Mouse (Mus musculus) thymus, postnatal 14 days (tissue): ENCODE results near the gene Atp1a1.
A peak's percentile ranks its signal among the peaks of the same experiment; 100 is the strongest.

Experiments
- DNase-seq: peaks from one replicate; pipeline ENCODE4 v3.0.0; 2021

The Atp1a1 gene

DNA sequence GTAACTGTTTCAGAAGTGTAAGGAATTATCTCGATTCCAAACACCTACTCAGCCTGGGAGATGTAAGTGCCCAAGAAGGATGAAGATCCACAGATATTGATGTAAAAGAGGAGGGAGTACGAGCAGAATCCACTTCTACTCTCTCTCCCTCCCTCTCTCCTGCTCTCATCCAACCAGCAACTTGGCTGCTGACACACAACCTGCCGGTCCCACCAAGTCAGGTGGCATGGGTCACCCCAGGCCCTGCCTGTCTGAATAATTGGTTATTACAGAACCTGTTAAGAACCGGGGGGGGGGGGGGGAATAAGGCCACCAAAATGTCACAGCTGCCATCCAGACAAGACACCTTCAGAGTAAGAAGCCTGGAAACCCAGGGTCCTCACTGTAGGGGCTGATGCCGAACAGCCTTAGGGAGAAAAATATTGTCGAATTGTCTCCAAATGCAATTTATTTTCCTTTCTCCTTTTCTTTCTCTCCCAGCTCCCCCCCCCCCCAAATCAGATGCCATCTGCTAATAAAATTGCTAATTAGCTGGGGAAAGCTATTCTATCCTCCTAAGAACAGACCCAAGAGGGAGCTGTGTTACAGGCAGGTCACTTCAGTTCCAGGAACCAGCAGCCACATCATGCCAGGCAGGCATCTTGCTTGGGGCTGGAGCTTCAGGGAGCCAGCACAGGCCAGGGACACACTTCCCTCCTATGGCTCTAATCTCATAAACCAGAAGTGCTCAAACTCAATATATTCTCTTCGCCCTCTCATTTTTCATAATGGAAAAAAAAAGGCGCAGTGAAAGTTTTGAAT, 6.7 kb upstream of the Atp1a1 start:
- DNase-seq = no peak

DNA sequence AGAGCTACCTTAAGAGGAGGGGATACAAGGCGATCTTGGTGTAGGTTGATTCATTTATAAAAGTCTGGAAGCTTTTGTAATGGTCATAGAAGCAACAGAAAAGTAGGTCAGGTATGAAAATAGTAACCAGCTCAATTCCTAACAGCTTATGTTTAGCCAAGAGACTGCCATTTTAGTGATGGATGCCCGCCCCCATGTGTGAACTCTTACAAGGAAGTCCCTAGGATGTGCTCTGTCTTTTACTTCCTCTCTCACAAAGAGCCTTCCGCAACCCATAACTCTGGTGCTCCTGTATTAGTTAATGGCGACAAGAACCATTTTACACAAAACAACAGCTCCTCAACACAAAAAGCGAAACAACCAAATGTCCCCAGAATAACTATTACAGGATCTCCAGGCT, 4.8 kb upstream of the Atp1a1 start:
- DNase-seq = no peak

DNA sequence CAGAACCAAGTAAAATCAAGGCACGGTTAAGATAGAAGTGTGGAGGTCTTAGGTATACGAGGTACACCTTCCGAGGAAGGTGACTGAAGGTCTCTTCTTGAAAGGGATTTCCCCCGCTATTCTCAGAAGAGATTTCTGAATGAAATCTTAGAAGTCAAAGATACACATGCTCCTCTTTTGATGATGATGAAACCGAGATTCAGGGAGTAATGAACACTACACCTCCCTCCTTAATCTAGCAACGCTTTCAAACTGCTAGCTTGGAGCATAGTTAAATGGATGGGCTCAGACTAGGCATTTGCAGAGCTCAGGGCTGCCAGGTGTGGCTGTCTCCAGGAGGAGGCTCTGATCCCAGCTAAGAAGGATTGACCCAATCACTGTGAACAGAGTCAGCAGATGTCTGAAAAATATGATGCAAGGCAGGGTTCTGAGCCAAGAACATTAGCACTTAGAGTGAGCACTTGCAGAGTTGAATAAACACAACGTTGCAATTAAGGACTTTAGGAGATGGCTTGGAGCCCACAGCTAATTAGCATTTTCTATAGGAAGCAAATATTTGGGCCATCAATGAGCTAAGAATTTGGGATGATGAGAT, 2.5 kb upstream of the Atp1a1 start:
- no peak for DNase-seq

DNA sequence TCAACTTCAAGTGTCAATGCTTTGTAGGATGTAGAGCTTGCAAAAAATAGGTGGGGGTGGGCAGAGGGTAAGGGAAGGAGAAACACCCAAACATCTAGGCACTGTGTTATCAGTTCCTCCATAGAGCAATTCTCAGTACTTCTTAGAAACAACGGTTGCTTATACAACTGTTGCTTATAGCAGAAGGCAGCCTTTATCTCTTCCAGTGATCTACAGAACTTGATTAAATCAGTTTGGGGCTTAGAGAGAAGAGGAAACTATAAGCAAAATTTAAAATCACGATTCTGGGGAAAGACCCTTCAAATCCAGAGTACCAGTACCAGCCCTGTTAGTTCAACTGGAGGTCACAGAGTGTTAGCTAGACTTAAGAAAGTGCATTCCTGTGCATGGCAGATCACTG, 1.2 kb upstream of the Atp1a1 start:
- DNase-seq = no peak

DNA sequence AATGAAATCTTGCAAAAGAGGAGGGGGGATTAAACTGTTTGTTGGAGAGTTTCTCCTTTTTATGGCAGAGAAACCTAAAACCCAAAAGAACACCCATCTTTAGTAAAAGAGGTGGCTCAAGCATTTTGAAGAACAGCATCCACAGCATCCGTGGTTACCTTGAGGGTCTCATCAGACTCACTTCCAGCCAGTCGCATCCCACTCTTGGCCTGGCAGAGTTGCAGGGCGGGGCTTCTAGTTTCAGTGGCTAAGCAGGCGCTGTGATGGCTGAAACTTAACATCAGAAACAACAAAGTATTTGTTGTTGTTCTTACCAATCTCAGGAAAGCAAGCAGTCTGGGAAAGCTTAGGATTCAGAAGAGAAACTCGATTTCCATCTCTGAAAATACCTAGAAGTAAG, 807 bp upstream of the Atp1a1 start:
- peak; percentile 25 for DNase-seq

DNA sequence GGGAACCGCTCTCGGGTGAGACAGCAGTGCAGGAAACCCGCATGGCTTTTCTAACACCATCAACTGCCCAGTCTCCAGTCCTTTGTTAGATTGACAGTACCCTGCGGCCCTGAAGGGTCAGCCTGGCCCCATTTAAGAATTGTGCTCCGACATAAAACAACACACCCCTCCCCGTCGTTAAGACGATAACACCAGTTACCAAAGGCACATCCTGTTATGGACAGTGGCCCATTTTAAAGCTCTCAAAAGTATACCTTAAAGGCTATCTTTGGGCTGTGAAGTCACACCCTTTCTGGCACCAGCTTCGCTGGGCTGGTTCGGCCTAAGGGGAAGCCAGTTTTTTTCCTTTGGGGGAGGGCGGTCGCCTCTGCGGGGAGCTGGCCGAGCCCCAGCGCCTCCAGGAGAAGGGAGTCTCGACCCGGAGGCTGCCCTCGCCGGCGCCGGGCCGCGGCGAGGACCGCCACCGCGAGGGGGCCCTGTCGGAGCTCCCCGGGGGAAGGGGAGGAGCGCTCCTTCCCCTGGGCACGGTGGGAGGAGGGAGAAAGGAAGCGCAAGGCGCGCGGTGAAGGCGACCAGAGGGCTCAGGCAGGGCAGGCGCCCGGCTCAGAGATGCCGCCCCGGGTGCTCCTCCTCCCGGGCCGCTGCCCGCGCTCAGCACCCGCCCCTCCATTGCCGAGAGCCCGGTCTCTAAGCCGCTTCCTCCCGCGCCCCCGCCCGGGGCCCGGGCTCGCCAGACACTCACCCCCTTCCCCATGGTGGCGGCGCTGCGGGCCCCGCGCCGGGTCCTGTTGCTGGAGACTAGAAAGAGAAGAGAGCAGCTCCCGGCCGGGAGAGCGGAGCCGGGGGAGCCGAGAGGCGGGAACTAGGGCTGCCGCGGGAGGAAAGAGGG, 579 bp downstream of the Atp1a1 start:
- DNase-seq = peak; percentile 91

DNA sequence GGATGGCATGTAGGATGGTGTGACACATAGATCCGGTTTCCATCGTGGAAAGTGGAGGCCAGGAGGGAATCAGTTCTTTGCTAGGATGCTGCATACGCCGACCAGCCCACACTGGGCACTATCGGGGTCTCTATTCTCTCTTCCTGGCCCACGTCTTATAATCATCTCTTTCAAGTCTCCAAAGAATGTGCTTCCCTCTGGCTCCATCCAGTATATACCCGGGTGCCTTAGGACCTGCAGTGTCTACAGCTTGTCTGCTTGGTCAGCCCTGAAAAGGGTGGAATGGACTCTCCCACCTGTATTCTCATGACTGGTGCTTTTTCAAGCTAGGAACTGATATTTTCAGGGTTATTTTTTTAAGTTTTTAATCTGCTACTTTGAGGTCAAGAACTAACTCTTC, 1.3 kb downstream of the Atp1a1 start:
- peak; percentile 15 for DNase-seq

DNA sequence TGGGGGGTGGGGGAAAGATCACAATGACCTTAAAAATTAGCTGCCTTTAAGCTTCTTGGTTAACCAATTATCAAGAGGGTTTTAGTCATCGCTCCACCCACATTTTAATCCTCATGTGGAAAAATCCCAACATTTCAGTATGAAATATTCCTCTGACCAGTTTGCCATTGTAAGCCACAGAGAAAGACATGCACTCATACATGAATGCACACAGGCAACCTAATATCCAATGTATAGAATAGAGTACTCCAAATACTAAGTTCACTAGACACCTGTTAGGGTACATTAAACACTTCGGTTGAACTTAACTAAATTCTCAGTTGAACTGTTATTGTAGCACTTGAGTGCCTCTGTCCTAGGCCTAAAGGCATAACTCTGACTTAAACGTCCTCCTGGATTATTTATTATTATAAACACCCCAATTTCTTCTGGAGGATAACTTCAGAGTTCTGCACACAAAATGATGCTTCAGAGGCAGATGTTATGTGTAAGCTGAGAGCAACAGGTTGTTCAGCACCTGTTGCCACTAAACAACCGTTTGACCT, 1.9 kb downstream of the Atp1a1 start:
- DNase-seq = no peak

DNA sequence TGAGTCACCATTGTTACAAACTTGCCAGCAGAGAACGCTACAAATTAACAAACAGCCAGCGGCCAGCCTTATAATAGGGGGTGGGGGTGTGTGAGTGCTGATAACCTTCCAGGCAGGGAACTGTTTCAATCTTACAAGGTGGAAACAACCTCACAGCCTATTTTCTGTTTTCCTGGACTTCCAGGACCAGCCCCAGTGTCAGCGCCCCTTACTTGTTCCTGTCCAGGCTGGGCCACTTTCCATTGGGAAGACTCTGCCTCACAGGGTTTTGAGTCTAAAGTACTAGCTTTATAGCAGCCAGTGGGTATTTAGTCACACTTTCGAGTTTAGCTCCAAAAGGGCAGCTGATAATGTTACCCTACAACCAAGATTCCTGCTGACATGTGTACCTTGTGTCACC, 2.8 kb downstream of the Atp1a1 start:
- DNase-seq = no peak

DNA sequence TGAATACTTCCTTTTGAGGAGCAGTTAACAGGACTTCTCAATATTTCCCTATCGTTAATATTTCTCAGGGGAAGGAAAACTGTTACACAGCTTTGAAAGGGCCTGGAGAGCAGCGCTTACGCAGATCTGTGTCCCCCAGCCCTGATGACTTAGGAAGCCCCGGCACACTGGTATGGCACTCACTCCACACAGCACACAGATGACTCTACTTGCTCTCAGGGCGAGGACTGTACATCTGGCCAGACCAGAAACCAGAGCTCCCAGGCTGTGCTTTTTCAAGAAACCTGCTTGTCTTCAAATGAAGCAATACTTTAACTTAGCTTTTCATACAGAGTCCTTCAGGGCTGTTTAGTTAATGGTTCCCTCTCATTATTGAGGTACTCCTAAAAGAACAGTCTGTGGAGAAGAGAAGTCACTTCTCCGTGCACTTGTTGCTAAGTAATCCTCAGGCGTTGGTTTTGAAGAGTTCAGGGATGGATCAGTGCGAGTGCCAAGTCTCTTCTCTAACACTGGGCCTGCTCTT, 3.4 kb downstream of the Atp1a1 start:
- no peak for DNase-seq

DNA sequence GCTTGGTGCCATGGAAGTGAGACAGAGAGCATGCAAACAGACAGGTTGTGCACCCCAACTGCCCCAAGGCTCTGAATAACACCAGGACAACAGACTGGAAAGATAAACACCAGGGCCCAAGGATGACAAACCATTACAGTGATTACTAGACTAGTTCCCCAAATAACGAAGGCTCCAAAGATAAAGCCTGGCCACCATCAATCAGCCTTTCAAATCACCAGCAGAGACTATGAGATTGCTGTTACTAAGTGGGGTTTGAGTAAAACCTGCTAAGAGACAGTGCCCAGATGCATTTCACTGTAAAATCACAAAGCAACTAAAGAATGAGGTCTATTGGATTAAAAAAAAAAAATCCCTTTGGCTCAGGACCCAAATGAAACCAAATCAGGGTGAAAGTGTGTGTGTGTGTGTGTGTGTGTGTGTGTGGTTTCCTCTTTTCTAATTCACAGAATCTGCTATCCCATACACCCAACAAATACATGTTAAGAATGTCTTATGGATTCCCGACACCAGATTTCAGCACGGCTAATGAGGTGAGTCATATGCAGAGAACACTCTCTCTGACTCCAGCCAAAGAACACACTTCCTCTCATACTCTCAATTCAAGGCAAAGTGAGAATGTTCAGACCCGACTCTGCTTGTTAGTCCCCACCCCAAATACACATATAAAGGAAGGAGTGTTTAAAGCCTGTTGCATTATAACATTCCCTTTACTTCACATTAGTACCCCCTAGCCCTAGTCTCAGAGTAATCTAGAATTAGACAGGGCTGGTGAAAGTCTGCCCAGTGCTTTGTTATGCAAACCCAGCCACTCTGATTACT, 4.4 kb downstream of the Atp1a1 start:
- no peak for DNase-seq

DNA sequence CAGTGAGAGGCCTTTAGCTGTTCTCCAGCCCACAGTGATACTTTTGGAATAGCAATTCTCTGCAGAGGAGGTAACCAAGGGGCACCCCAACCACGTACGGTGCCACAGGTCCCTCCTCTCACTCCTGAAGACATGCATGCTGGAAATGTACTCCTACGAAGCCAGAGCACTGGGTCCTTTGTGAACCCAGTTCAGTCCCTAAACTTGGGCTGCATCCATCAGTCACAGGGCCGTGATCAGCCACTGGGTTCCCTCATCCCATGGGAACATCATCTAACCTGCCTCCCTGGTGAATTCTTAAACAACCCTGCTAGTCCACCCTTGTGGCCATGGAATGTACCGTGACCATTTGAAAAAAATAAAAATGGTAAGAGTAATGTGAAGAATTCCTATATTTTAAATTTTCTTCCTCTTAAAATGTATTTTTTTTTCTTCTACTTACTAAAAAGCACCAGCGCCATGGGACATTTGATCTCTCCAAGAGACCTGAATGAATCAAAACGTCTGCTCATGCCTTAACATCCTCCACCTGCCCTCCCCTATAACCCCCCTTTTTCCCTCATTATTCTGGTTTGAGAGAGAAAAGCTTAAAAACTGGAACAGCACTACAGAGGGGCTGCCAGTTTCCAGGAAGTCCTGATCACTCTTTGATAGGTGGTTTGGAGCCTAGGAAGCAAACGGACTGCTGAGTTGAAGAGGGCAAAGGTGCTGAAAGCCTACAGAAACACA, 5.1 kb downstream of the Atp1a1 start:
- no peak for DNase-seq

DNA sequence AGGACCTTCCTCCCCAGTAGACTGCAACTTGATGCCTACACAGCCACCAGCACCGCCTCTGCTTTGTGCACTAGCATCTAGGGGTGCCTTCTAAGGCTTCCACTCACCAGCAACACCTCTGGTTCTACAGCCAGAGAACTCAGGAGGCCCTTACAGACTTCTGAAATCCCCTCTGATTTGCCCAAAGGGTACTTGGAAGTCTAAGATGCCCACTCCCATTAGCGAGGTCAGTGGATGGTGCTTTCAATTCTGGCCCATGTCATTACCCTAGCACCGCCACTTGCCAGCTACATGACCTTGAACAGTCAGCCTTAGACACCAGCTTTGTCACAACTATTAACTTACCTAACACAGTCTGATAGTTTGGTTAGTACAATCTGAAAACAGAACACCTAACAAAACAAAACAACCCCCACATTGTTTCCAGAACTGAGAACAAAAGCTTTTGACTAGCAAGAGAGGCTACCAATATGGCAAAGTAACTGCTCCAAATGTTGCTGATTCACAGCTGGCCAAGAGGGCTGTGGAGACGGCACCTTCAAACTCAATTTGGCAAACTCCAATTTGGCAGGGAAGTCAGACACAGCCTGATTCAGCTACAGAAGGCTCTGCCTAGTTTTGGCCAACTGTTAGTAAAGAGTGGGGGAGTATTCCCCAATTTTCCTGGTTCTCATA, 6.1 kb downstream of the Atp1a1 start:
- DNase-seq = no peak

DNA sequence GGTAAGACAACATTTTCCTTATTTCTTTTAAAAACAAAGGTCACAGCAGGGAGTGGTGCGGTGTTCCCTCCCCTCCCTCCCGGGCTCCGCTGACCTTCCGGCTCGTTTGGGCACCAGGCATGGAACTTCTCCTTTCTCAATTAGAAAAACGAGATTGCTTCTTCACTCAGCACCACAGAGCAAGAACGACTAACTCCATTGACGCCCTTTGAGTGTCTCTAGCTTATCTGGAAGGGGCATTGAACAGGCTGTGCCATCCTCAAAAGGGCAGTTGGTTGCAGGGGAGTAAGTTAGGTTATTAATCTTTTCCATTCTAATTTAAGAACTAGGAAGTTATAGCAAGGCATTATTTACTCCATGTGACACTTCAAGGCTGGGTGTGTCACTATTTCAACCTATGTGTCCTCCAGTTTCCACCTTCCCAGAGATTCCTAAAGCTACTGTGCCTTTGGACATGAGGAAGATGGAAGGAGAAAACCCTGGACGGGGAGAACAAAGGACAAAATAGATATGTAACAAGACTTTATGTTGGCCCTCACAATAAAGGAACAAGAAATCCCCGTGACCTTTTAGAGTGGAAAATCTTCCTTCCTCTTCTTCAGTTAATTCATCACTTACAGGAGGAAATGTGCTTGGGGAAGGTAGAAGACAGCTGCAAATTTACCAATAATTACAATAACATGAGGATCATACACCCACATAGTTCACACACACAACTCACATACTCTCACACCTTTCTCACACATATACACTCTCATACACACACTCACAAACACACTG, 7.0 kb downstream of the Atp1a1 start:
- DNase-seq = no peak

DNA sequence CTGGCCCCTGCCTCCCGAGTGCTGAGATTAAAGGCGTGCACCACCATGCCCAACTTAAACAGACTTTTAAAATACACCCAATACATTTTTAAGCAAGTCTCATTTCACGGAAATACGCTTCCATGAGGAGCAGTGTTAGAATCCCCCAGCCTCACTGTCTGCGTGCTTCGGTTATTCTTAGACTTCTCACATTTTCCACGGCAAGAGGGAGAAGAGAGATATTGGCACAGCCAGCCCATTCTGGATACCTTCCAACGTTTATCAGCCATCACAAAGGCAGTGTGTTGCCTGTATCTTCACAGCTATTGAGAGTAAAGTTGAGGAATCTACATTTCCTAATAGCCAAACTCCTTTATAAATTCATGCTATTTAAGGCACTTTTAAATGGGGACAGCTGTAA, 7.8 kb downstream of the Atp1a1 start:
- DNase-seq = no peak

DNA sequence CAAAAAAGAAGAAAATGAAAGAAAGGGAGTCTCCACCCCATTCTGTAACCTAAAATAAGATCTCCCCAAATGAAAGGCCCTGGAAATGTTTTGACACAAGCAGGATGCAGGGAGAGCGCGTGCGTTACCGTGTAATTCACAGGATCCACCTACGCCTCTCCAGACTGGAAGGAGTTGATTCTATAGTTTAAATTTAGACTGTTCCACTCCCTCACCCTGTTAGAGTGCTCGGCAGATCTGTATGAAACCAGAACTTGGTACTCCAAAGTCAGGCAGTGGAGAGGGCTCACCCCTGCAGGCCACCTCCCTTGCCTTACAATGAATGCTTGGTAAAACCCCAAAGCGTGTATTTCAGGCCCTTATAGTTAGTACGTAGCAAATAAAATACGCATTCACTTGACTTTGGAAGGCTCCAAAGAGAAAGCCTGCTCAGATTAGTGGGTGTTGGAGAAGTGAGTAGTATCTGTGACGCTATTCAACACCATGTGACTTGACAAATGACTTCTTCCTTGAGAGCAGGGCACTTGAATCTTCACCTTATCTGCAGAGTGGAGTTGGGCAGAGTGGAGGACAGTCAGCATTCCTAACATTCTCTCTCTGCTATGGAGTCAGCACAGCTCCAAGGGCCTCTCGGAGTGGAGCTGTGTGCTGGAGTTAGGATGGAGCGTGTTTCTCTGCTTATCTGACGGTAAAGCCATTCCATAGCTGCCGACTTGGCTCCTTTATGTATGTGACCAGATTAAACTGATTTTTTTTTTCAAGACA, 8.4 kb downstream of the Atp1a1 start:
- DNase-seq = no peak

DNA sequence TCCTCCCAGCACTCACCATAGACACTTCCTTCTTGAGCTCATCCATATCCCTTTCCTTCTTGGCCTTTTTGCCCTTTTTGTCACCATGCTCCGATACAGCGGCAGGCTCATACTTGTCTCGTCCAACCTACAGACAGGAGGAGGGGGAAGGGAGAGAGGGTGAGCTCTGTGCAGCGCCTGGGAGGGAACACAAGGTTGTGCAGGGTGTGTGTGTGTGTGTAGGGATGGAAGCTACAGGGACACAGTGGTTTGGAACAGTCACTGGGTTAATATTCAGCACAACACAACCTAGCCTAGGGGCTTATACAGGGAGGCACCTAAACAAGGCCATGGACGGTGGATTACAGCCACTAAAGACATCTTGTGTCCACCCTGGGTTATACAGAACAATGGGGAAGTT, 9.5 kb downstream of the Atp1a1 start:
- DNase-seq = no peak

DNA sequence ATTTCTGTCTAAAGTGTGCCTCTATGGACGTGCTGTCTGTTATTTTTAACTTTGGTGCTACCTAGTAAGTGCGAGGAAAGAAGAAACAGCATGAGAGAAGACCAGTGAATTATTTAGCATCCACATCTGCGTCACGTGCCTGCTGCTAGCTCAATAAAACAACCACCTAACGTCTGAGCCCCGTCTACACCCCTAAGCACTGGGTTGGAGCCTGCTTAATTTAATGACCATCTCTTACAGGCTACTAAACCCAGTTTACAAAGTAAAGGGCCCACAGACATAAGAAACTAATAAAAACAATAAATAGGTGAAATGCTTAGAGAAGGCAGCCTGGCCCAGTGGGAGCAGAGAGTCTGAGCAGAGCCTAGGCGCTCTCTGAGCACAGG, 11.2 kb downstream of the Atp1a1 start:
- DNase-seq = no peak
